Mouse (Mus musculus): ENCODE results near the gene Fap. TPM values are rescaled to one million over a fixed set of nuclear protein-coding genes. Genes with fewer than 3 reads are reported as not detected.

Fap gene
- polyA plus RNA-seq, 1 experiment from 2014 or later, result 1.1 TPM

- H3K9ac ChIP-seq (ENCODE audit: low read depth, low read length), result no peak overlapping the region
- DNase-seq (ENCODE audit: low spot score) (no peak), ATAC-seq (replicated peaks; ENCODE audit: low FRiP score) (no peak)
- no peaks in the 10 kb centered on the region for H3K4me1 ChIP-seq (replicated peaks; ENCODE audit: control insufficient read depth, insufficient read depth, low read length)
- no peak overlapping the region for H3K27ac ChIP-seq (ENCODE audit: low read depth, low read length)
- no peaks in the 10 kb centered on the region for H3K27me3 ChIP-seq (replicated peaks; ENCODE audit: control insufficient read depth, insufficient read depth, low read length)
- H3K9me3 ChIP-seq (ENCODE audit: control insufficient read depth, low read length), result no peaks in the 10 kb centered on the region
- 73% methylated on average over 12 of the region's 12 CpGs for WGBS
- H3K36me3 ChIP-seq (ENCODE audit: control insufficient read depth, insufficient read depth, low read length), result no peaks in the 10 kb centered on the region
- no peak overlapping the region for H3K4me2 ChIP-seq
- no peak overlapping the region for H3K4me3 ChIP-seq (ENCODE audit: low read depth, low read length)
These were observed 112.9 kb downstream of the Fap start for GRCm38 (mm10) chr2:62460815-62461450.

GRCm38 (mm10) chr2:62460231-62460710 lies 113.6 kb downstream of the Fap start:
- WGBS, result 54% methylated on average over 7 of the region's 7 CpGs
- Histone ChIP-seq H3K9me3 (ENCODE audit: control insufficient read depth, low read length) (no peaks in the 10 kb centered on the region), H3K4me1 (replicated peaks; ENCODE audit: control insufficient read depth, insufficient read depth, low read length) (no peaks in the 10 kb centered on the region), H3K9ac (ENCODE audit: low read depth, low read length) (no peak overlapping the region), H3K36me3 (ENCODE audit: control insufficient read depth, insufficient read depth, low read length) (no peaks in the 10 kb centered on the region), H3K4me2 (no peak overlapping the region), H3K4me3 (ENCODE audit: low read depth, low read length) (no peak overlapping the region), H3K27me3 (replicated peaks; ENCODE audit: control insufficient read depth, insufficient read depth, low read length) (no peaks in the 10 kb centered on the region), H3K27ac (ENCODE audit: low read depth, low read length) (no peak overlapping the region)
- ATAC-seq (replicated peaks; ENCODE audit: low FRiP score), result no peak
- DNase-seq (ENCODE audit: low spot score), result no peak

- 69% methylated on average over 18 of the region's 18 CpGs for WGBS
These were observed 114.4 kb downstream of the Fap start for GRCm38 (mm10) chr2:62459241-62460174.

GRCm38 (mm10) chr2:62458070-62458469 lies 115.8 kb downstream of the Fap start:
- Histone ChIP-seq H3K9me3 (ENCODE audit: control insufficient read depth, low read length) (no peaks in the 10 kb centered on the region), H3K9ac (ENCODE audit: low read depth, low read length) (no peak overlapping the region), H3K4me1 (replicated peaks; ENCODE audit: control insufficient read depth, insufficient read depth, low read length) (no peaks in the 10 kb centered on the region), H3K4me2 (no peak overlapping the region), H3K36me3 (ENCODE audit: control insufficient read depth, insufficient read depth, low read length) (no peaks in the 10 kb centered on the region), H3K27ac (ENCODE audit: low read depth, low read length) (no peak overlapping the region), H3K27me3 (replicated peaks; ENCODE audit: control insufficient read depth, insufficient read depth, low read length) (no peaks in the 10 kb centered on the region), H3K4me3 (ENCODE audit: low read depth, low read length) (no peak overlapping the region)
- no peak for ATAC-seq (replicated peaks; ENCODE audit: low FRiP score)
- DNase-seq (ENCODE audit: low spot score), result no peak
- WGBS, result 43% methylated on average over 9 of the region's 9 CpGs

More at GRCm38 (mm10) chr2:62459241-62460174, 114.4 kb downstream of the Fap start:
- Histone ChIP-seq H3K9ac (ENCODE audit: low read depth, low read length) (no peak overlapping the region), H3K9me3 (ENCODE audit: control insufficient read depth, low read length) (no peaks in the 10 kb centered on the region), H3K4me2 (no peak overlapping the region), H3K4me1 (replicated peaks; ENCODE audit: control insufficient read depth, insufficient read depth, low read length) (no peaks in the 10 kb centered on the region), H3K36me3 (ENCODE audit: control insufficient read depth, insufficient read depth, low read length) (no peaks in the 10 kb centered on the region), H3K27ac (ENCODE audit: low read depth, low read length) (no peak overlapping the region), H3K27me3 (replicated peaks; ENCODE audit: control insufficient read depth, insufficient read depth, low read length) (no peaks in the 10 kb centered on the region), H3K4me3 (ENCODE audit: low read depth, low read length) (no peak overlapping the region)
- DNase-seq (ENCODE audit: low spot score) (no peak), ATAC-seq (replicated peaks; ENCODE audit: low FRiP score) (no peak)

- Histone ChIP-seq H3K4me1 (replicated peaks; ENCODE audit: control insufficient read depth, insufficient read depth, low read length) (no peaks in the 10 kb centered on the region), H3K4me2 (no peak overlapping the region), H3K4me3 (ENCODE audit: low read depth, low read length) (no peak overlapping the region), H3K27ac (ENCODE audit: low read depth, low read length) (no peak overlapping the region), H3K9me3 (ENCODE audit: control insufficient read depth, low read length) (no peaks in the 10 kb centered on the region), H3K9ac (ENCODE audit: low read depth, low read length) (no peak overlapping the region), H3K27me3 (replicated peaks; ENCODE audit: control insufficient read depth, insufficient read depth, low read length) (no peaks in the 10 kb centered on the region), H3K36me3 (ENCODE audit: control insufficient read depth, insufficient read depth, low read length) (no peaks in the 10 kb centered on the region)
- ATAC-seq (replicated peaks; ENCODE audit: low FRiP score), result no peak
- DNase-seq (ENCODE audit: low spot score), result no peak
- 83% methylated on average over 11 of the region's 11 CpGs for WGBS
These were observed 118.9 kb downstream of the Fap start for GRCm38 (mm10) chr2:62454991-62455390.

- no peaks in the 10 kb centered on the region for H3K36me3 ChIP-seq (ENCODE audit: control insufficient read depth, insufficient read depth, low read length)
- 79% methylated on average over 6 of the region's 6 CpGs for WGBS
These were observed 119.8 kb downstream of the Fap start for GRCm38 (mm10) chr2:62454033-62454432.

More at GRCm38 (mm10) chr2:62454033-62454432, 119.8 kb downstream of the Fap start:
- H3K27me3 ChIP-seq (replicated peaks; ENCODE audit: control insufficient read depth, insufficient read depth, low read length), result no peaks in the 10 kb centered on the region
- no peak overlapping the region for H3K9ac ChIP-seq (ENCODE audit: low read depth, low read length)
- no peak for DNase-seq (ENCODE audit: low spot score)
- H3K4me1 ChIP-seq (replicated peaks; ENCODE audit: control insufficient read depth, insufficient read depth, low read length), result no peaks in the 10 kb centered on the region
- no peak overlapping the region for H3K4me3 ChIP-seq (ENCODE audit: low read depth, low read length)
- H3K27ac ChIP-seq (ENCODE audit: low read depth, low read length), result no peak overlapping the region
- no peak for ATAC-seq (replicated peaks; ENCODE audit: low FRiP score)
- no peak overlapping the region for H3K4me2 ChIP-seq
- H3K9me3 ChIP-seq (ENCODE audit: control insufficient read depth, low read length), result no peaks in the 10 kb centered on the region

Other genes with a start within 250 kb of the Fap start
- 6.2 and 7.2 TPM in 2 replicates for gene Dpp4, start 161.8 kb downstream of the Fap start, polyA plus RNA-seq (2014; fragmentation: Nextera tagmentation; extraction: Ambion mirVana)
- 6.3 and 10.9 TPM in 2 replicates for gene Gcg, start 90.4 kb downstream of the Fap start, polyA plus RNA-seq (2014; fragmentation: Nextera tagmentation; extraction: Ambion mirVana)
- 2.9 and 3.9 TPM in 2 replicates for gene Ifih1, start 72.2 kb upstream of the Fap start, polyA plus RNA-seq (2014; fragmentation: Nextera tagmentation; extraction: Ambion mirVana)
- gene Gca, start 90.2 kb upstream of the Fap start, polyA plus RNA-seq (2014; fragmentation: Nextera tagmentation; extraction: Ambion mirVana), result 2.6 and 3.1 TPM in 2 replicates